Mouse (Mus musculus): ENCODE data around the gene 1500009C09Rik. TPM values are rescaled to one million over a fixed set of nuclear protein-coding genes. Genes with fewer than 3 reads are reported as not detected.

The 1500009C09Rik gene
- polyA plus RNA-seq, 1 experiment from 2014 or later: not detected

DNA sequence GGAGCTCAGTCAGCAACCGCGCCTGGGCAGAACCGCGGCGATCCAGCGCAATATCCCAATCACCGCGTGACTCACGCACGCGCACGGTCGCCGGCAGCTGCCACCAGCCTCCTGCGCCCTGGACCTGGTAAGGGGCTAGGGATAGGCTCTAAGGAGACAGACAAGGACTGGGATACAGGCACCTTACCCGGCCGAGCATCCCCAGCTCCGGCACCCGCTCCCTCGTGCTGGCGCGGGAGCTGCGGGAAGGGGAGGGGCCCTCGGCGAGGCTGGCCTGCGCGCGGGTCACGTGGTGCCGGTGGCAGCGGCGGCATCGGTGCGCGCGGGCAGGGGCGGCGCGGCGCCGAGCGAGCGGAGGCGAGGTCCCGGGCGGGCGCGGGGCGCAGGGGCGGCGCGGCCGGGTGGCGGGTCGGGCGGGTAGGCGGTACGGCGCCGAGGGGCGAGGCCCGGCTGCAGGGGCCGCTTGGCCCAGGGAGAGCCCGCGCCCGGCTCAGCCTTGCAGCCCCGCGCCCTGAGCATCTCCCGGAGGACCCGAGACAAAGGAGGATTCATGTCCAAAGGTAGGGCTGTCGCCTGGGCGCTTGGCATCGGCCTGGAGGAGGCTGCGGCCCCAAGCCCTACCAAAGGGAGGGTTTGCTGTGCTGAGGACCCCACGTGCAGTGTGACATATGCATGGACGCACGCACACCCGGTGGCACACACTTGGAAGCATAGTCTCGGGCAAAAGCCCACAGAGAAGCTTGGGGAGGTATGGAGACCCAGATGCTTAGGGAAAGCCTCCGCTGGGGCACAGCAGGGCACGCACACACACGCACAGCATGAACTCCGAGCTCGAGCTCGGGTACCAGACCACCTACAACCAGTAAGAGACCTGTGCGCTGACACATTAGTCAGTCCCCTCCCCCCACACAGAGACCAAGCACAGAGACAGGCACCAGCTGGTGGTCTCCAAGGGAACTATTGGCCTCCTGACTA is 23.0 kb downstream of the 1500009C09Rik start:
- TF ChIP-seq CTCF (IDR thresholded peaks at IDR 0.05; ENCODE audit: low read depth): no peak
- peak overlapping the region; percentile 49 for H3K9ac ChIP-seq (ENCODE audit: low read depth, low read length)
- H3K4me2 ChIP-seq (ENCODE audit: low read length): peak overlapping the region; percentile 91
- WGBS: 1% methylated on average over 84 of the region's 86 CpGs
- H3K9me3 ChIP-seq (replicated peaks; ENCODE audit: low read length): no peaks in the 10 kb centered on the region
- peaks cover 4% of the 10 kb centered on the region; the same call in 1 of the 2 replicates for H3K4me1 ChIP-seq (replicated peaks; ENCODE audit: insufficient read depth, low read length)
- no peaks in the 10 kb centered on the region for H3K36me3 ChIP-seq (ENCODE audit: insufficient read depth, low read length)
- H3K4me3 ChIP-seq (replicated peaks; ENCODE audit: low read depth, low read length): peak overlapping the region; percentile 47
- H3K27me3 ChIP-seq (ENCODE audit: insufficient read depth, low read length): peaks cover 19% of the 10 kb centered on the region
- no peak overlapping the region for H3K27ac ChIP-seq
- ATAC-seq (replicated peaks; ENCODE audit: low FRiP score, low read depth): peak; percentile 45; the same call in 1 of the 2 replicates
- no peak for DNase-seq (ENCODE audit: low spot score)

DNA sequence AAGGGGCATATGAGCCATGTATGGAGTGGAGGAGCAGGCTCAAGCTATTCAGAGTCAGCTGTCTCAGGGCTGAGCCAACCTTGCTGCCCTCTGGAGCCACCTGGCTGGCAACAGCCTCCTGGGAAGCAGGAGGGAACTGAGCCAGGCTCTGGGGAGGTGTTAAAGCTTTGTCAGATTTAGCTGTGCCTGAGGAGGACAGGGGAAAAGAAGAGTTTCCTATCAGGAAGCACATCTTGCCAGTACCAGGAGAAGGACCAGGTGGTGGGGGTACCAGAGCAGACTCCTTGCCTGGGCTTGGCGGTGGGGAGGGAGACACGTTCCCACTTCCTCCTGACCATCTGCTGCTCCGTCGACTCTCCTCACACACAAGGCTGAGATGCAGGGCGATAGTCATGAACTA is 25.4 kb downstream of the 1500009C09Rik start:
- peaks cover 13% of the 10 kb centered on the region for H3K27me3 ChIP-seq (ENCODE audit: insufficient read depth, low read length)
- H3K9me3 ChIP-seq (replicated peaks; ENCODE audit: low read length): no peaks in the 10 kb centered on the region
- H3K4me1 ChIP-seq (replicated peaks; ENCODE audit: insufficient read depth, low read length): peaks cover 4% of the 10 kb centered on the region; the same call in 1 of the 2 replicates
- H3K4me2 ChIP-seq (ENCODE audit: low read length): no peak overlapping the region
- H3K27ac ChIP-seq: no peak overlapping the region
- DNase-seq (ENCODE audit: low spot score) (no peak), ATAC-seq (replicated peaks; ENCODE audit: low FRiP score, low read depth) (no peak)
- TF ChIP-seq CTCF (IDR thresholded peaks at IDR 0.05; ENCODE audit: low read depth): no peak
- no peak overlapping the region for H3K9ac ChIP-seq (ENCODE audit: low read depth, low read length)
- no peak overlapping the region for H3K4me3 ChIP-seq (replicated peaks; ENCODE audit: low read depth, low read length)
- H3K36me3 ChIP-seq (ENCODE audit: insufficient read depth, low read length): no peaks in the 10 kb centered on the region
- 62% methylated on average over 5 of the region's 5 CpGs for WGBS

DNA sequence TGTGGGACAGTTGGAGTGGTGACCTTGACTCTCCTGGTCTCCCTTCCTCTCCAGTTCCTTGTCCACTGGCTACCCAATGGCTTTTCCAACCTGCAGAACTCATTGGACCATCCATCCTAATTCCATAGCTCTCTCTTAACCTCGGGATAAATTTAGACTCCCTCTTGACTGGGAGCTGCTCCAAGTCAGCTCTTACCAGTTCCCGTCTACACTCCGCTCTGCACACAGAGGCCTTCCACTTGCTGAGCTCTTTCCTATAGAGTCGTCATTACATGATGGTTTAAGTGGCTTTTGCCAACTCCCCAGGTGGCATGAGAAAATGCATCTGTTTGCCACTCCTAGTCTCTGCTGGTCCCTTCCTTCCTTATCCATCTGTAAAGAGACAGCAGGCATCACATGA is 28.4 kb downstream of the 1500009C09Rik start:
- no peak overlapping the region for H3K4me3 ChIP-seq (replicated peaks; ENCODE audit: low read depth, low read length)
- DNase-seq (ENCODE audit: low spot score) (no peak), ATAC-seq (replicated peaks; ENCODE audit: low FRiP score, low read depth) (no peak)
- peaks cover under 1% of the 10 kb centered on the region; the same call in 1 of the 2 replicates for H3K4me1 ChIP-seq (replicated peaks; ENCODE audit: insufficient read depth, low read length)
- no peaks in the 10 kb centered on the region for H3K9me3 ChIP-seq (replicated peaks; ENCODE audit: low read length)
- H3K36me3 ChIP-seq (ENCODE audit: insufficient read depth, low read length): no peaks in the 10 kb centered on the region
- TF ChIP-seq CTCF (IDR thresholded peaks at IDR 0.05; ENCODE audit: low read depth): no peak
- WGBS: 84% methylated on average over 4 of the region's 4 CpGs
- no peak overlapping the region for H3K27ac ChIP-seq
- no peak overlapping the region for H3K4me2 ChIP-seq (ENCODE audit: low read length)
- H3K9ac ChIP-seq (ENCODE audit: low read depth, low read length): no peak overlapping the region
- H3K27me3 ChIP-seq (ENCODE audit: insufficient read depth, low read length): no peaks in the 10 kb centered on the region

DNA sequence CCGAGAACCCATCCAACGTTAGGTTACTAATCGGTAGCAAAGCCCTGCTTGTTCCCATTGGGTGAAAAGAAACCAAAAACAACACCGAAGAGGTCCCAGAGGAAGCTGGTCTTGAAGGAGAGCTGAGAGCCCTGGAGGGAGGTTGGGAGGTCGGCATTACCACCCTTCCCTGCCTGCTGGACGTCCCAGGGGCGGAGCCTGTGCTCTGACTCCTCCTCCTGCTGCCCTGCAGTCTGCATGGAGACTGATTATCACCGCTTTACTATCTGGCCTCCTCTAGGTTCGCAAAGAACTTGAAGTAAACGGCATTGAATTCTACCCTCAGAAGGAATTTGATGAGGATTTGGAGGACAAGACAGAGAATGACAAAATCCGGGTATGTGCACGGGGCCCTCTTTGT is 34.0 kb downstream of the 1500009C09Rik start:
- H3K27ac ChIP-seq: no peak overlapping the region
- no peak overlapping the region for H3K9ac ChIP-seq (ENCODE audit: low read depth, low read length)
- H3K27me3 ChIP-seq (ENCODE audit: insufficient read depth, low read length): no peaks in the 10 kb centered on the region
- no peaks in the 10 kb centered on the region for H3K4me1 ChIP-seq (replicated peaks; ENCODE audit: insufficient read depth, low read length)
- TF ChIP-seq CTCF (IDR thresholded peaks at IDR 0.05; ENCODE audit: low read depth): no peak
- H3K36me3 ChIP-seq (ENCODE audit: insufficient read depth, low read length): no peaks in the 10 kb centered on the region
- DNase-seq (ENCODE audit: low spot score) (no peak), ATAC-seq (replicated peaks; ENCODE audit: low FRiP score, low read depth) (no peak)
- H3K4me2 ChIP-seq (ENCODE audit: low read length): no peak overlapping the region
- H3K4me3 ChIP-seq (replicated peaks; ENCODE audit: low read depth, low read length): no peak overlapping the region
- WGBS: 63% methylated on average over 12 of the region's 12 CpGs
- H3K9me3 ChIP-seq (replicated peaks; ENCODE audit: low read length): no peaks in the 10 kb centered on the region

DNA sequence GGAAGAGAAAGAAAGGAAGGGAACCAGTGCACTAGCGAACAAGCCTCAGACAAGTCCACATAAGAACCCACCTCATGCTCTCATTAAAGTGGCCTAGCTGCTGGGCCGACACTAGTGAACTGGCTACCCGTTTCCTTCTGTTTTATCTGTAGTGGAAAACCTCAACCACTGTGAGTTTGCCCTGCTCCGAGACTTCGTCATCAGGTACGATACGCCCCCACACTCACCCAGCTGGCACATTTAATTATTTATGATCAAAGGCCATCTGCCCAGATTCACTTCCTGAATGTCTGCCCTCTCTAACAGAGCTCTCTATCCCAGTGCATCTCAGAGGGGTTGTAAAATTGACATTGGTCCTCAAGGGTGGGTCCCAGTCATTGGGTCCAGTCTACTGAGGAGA is 38.1 kb downstream of the 1500009C09Rik start:
- DNase-seq (ENCODE audit: low spot score) (no peak), ATAC-seq (replicated peaks; ENCODE audit: low FRiP score, low read depth) (no peak)
- TF ChIP-seq CTCF (IDR thresholded peaks at IDR 0.05; ENCODE audit: low read depth): no peak
- no peak overlapping the region for H3K4me3 ChIP-seq (replicated peaks; ENCODE audit: low read depth, low read length)
- no peaks in the 10 kb centered on the region for H3K27me3 ChIP-seq (ENCODE audit: insufficient read depth, low read length)
- WGBS: 72% methylated on average over 7 of the region's 7 CpGs
- H3K9me3 ChIP-seq (replicated peaks; ENCODE audit: low read length): no peaks in the 10 kb centered on the region
- H3K4me2 ChIP-seq (ENCODE audit: low read length): no peak overlapping the region
- no peak overlapping the region for H3K9ac ChIP-seq (ENCODE audit: low read depth, low read length)
- H3K27ac ChIP-seq: no peak overlapping the region
- no peaks in the 10 kb centered on the region for H3K36me3 ChIP-seq (ENCODE audit: insufficient read depth, low read length)
- H3K4me1 ChIP-seq (replicated peaks; ENCODE audit: insufficient read depth, low read length): peaks cover 3% of the 10 kb centered on the region; the same call in 1 of the 2 replicates

DNA sequence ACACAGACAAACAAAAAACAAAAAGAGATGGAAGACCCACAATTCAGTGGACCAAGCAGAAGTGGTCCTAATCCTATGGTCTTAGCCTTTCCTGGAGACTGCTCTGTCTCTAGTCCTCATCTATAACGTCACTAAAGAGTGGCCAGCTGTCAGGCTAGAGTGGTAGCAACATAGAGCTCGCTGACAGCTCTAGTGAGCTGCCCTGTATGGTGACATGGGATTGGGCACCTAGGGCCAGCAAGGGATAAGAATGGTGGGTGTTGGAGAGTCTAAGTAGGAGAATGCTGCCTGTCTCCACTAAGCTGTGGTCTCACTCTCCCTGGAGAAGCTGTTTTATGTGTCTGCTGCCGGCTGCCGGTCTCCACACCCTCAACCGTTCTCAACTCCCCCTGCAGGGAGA is 40.7 kb downstream of the 1500009C09Rik start:
- TF ChIP-seq CTCF (IDR thresholded peaks at IDR 0.05; ENCODE audit: low read depth): no peak
- H3K4me2 ChIP-seq (ENCODE audit: low read length): peak overlapping the region; percentile 41
- no peaks in the 10 kb centered on the region for H3K9me3 ChIP-seq (replicated peaks; ENCODE audit: low read length)
- ATAC-seq (replicated peaks; ENCODE audit: low FRiP score, low read depth): no peak
- H3K27ac ChIP-seq: 0 out of 2 replicates have a peak overlapping the region, but pooled peaks have one; percentile 21
- H3K4me3 ChIP-seq (replicated peaks; ENCODE audit: low read depth, low read length): no peak overlapping the region
- DNase-seq (ENCODE audit: low spot score): no peak
- no peaks in the 10 kb centered on the region for H3K27me3 ChIP-seq (ENCODE audit: insufficient read depth, low read length)
- H3K4me1 ChIP-seq (replicated peaks; ENCODE audit: insufficient read depth, low read length): peaks cover 3% of the 10 kb centered on the region; the same call in 1 of the 2 replicates
- no peaks in the 10 kb centered on the region for H3K36me3 ChIP-seq (ENCODE audit: insufficient read depth, low read length)
- no peak overlapping the region for H3K9ac ChIP-seq (ENCODE audit: low read depth, low read length)
- WGBS: 14% methylated on average over 5 of the region's 5 CpGs
